Mouse (Mus musculus): ENCODE data around the gene Gga2. TPM values are rescaled to one million over a fixed set of nuclear protein-coding genes. Genes with fewer than 3 reads are reported as not detected.

Gene Gga2
- polyA plus RNA-seq, 1 experiment, result 29.2 TPM

DNA sequence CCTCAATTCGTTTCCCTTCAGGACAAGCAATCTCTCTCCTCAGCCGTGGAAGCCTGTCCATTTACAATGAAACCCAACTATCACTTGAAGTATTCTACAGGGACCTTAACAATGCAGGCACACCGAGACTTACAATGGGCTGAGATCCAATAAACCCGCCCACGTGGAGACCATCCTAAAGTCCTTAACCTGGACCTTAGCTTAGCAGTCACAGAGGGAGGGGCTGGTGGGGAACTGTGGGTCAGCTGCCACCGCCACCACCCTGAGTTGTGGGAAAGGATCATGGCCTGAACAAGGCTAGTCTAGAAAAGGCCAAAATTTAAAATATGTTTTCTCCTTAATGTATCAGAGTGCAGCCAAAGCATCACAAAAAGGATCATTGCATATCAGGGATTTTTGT lies 81.8 kb downstream of the Gga2 start:
- DNase-seq (ENCODE audit: extremely low spot score in 1 of 2, low spot score in 1 of 2), result no peak

GRCm38 (mm10) chr7:121938124-121938891 lies 82.7 kb downstream of the Gga2 start:
- DNase-seq (ENCODE audit: extremely low spot score in 1 of 2, low spot score in 1 of 2), result no peak

GRCm38 (mm10) chr7:121936861-121937630 lies 84.0 kb downstream of the Gga2 start:
- peak in 1 of 2 experiments; percentile 20 for DNase-seq (ENCODE audit: extremely low spot score in 1 of 2, low spot score in 1 of 2)

Other genes starting within 250 kb of the Gga2 start
- gene Scnn1b, start 156.2 kb downstream of the Gga2 start, polyA plus RNA-seq (2012; rRNA removed), result 0.22 and 0.27 TPM in 2 replicates
- gene Cog7, start 39.5 kb downstream of the Gga2 start, polyA plus RNA-seq (2012; rRNA removed), result 31.3 and 33.4 TPM in 2 replicates
- 40.0 and 42.5 TPM in 2 replicates for gene Ubfd1, start 46.0 kb upstream of the Gga2 start, polyA plus RNA-seq (2012; rRNA removed)
- gene Ears2, start 46.0 kb upstream of the Gga2 start, polyA plus RNA-seq (2012; rRNA removed), result 5.6 and 6.0 TPM in 2 replicates
- 231 and 248 TPM in 2 replicates for gene Ndufab1, start 80.7 kb upstream of the Gga2 start, polyA plus RNA-seq (2012; rRNA removed)
- 1.7 and 2.1 TPM in 2 replicates for gene Palb2, start 111.8 kb upstream of the Gga2 start, polyA plus RNA-seq (2012; rRNA removed)
- 121 and 123 TPM in 2 replicates for gene Dctn5, start 111.8 kb upstream of the Gga2 start, polyA plus RNA-seq (2012; rRNA removed)
- gene Plk1, start 138.2 kb upstream of the Gga2 start, polyA plus RNA-seq (2012; rRNA removed), result 3.1 and 3.4 TPM in 2 replicates
- gene Ern2, start 165.0 kb upstream of the Gga2 start, polyA plus RNA-seq (2012; rRNA removed), result 0.17 and 0.20 TPM in 2 replicates
- 2.2 and 2.7 TPM in 2 replicates for gene Chp2, start 198.3 kb upstream of the Gga2 start, polyA plus RNA-seq (2012; rRNA removed)

All from frontal cortex, adult 2 months (tissue).